Mouse (Mus musculus) T-helper 2 cell (primary cell): Measurements from ENCODE around the gene Gm5072.
"Not testable (repeated sequence)": the region's sequence is repeated elsewhere in the genome, so short reads cannot be mapped to it uniquely, and the experiment has no call there.

ENCODE experiments used
- in situ Hi-C: fragments of 300-600 bp; cut with MboI, MseI; formaldehyde crosslinking; loops from one replicate; pipeline ENCODE4 v1.15.1; 2025; ENCODE audit warnings: high pct_unique_total_duplicates

Gm5072 gene

DNA sequence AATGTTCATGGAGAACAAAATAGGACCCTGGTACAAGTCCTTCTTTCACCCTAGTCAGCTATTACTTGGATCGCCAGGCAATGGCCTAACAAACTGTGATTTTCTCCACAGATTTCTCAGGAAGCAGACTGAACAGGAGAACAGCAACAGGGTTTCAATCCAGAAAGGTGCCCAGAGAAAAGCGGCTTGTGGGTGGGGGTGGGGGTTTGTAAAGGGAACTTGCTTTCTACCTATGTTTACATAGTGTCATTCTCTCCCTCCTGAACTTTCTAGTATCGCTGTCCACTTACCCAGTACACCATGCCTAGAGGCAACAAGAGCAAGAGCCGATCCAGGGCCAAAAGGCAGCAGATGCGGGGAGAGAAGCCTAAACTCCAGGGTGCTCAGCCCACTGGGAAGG is at the start of gene Gm5072:
Gene Gm5072 (plus strand): TSS at position 301 of the 400 bp plus-strand sequence.
- in situ Hi-C loops: not testable (repeated sequence)
